ENCODE assay signal across 8 mouse cellular contexts in genomic region chr9:75558360-75558759, GRCm38 (mm10). TPM values are rescaled to one million over a fixed set of nuclear protein-coding genes. Genes with fewer than 3 reads are reported as not detected.
DNase-seq lines count a peak whose midpoint lies in the region; ATAC-seq and TF ChIP-seq lines count a peak whose summit lies in the region.

No protein-coding gene starts in this region.

- no peak for DNase-seq in cerebellum, adult 2 months
- DNase-seq in cerebellum, adult 8-10 months, result no peak
- no peak for DNase-seq in thymus, adult 2 months
- no peak for DNase-seq in thymus, postnatal 25 days
- no peak for DNase-seq in liver, embryonic 14.5 days (ENCODE audit: low read depth in 3 of 3, low spot score in 3 of 3)
- no peak for DNase-seq in frontal cortex, adult 2 months (ENCODE audit: extremely low spot score in 1 of 2, low spot score in 1 of 2)
- DNase-seq in spleen, postnatal 4 days (ENCODE audit: low spot score in 2 of 2), result no peak
- DNase-seq in thymus, adult 18-20 months, result no peak

- peak overlapping the region; percentile 89 for H3K4me2 ChIP-seq in liver, embryonic 14.5 days (ENCODE audit: low read depth)

- WGBS in cerebellum, adult 2 months, result 24% methylated on average over 3 of the region's 3 CpGs
- 12% methylated on average over 3 of the region's 3 CpGs for WGBS in thymus, adult 2 months
- WGBS in liver, embryonic 14.5 days (ENCODE audit: insufficient replicate concordance), result 18% methylated on average over 3 of the region's 3 CpGs

- no peaks in the 10 kb centered on the region for H3K36me3 ChIP-seq in thymus, adult 2 months (ENCODE audit: control insufficient read depth, insufficient read depth, low read length)
- no peaks in the 10 kb centered on the region for H3K36me3 ChIP-seq in liver, embryonic 14.5 days (replicated peaks; ENCODE audit: control insufficient read depth, insufficient read depth, low read depth)

- no peak overlapping the region for H3K27ac ChIP-seq in cerebellum, adult 2 months (ENCODE audit: insufficient read depth, low read length)
- H3K27ac ChIP-seq in thymus, adult 2 months (ENCODE audit: control insufficient read depth, insufficient read depth, low read length), result no peak overlapping the region
- H3K27ac ChIP-seq in liver, embryonic 14.5 days, result no peak overlapping the region

- TF ChIP-seq EP300 in liver, embryonic 14.5 days (IDR thresholded peaks at IDR 0.05; ENCODE audit: low read depth), result no peak

- no peak for TF ChIP-seq POLR2A in cerebellum, adult 2 months (IDR thresholded peaks at IDR 0.05; ENCODE audit: borderline replicate concordance, insufficient read depth, low read length)
- TF ChIP-seq POLR2A in thymus, adult 2 months (IDR thresholded peaks at IDR 0.05; ENCODE audit: control insufficient read depth, extremely low read depth, insufficient read depth, low read length, poor library complexity), result no peak

- no peak for TF ChIP-seq CTCF in cerebellum, adult 2 months (IDR thresholded peaks at IDR 0.05; ENCODE audit: borderline replicate concordance, insufficient read depth, low read depth, low read length)
- TF ChIP-seq CTCF in thymus, adult 2 months (IDR thresholded peaks at IDR 0.05; ENCODE audit: borderline replicate concordance, control insufficient read depth, extremely low read depth, insufficient read depth, low read length, poor library complexity), result no peak
- no peak for TF ChIP-seq CTCF in liver, embryonic 14.5 days (IDR thresholded peaks at IDR 0.05; ENCODE audit: low read depth)

- no peaks in the 10 kb centered on the region for H3K9me3 ChIP-seq in liver, embryonic 14.5 days (ENCODE audit: control insufficient read depth, low read length)

- no peaks in the 10 kb centered on the region for H3K27me3 ChIP-seq in cerebellum, adult 2 months (ENCODE audit: control insufficient read depth, insufficient read depth, low read length)
- no peaks in the 10 kb centered on the region for H3K27me3 ChIP-seq in thymus, adult 2 months (ENCODE audit: control insufficient read depth, insufficient read depth, low read length)
- H3K27me3 ChIP-seq in liver, embryonic 14.5 days (ENCODE audit: control insufficient read depth, insufficient read depth, low read length), result no peaks in the 10 kb centered on the region

- peak overlapping the region; percentile 83 for H3K9ac ChIP-seq in liver, embryonic 14.5 days (replicated peaks)

- peak overlapping the region; percentile 94 for H3K4me3 ChIP-seq in cerebellum, adult 2 months (replicated peaks; ENCODE audit: insufficient read depth, low read depth, low read length)
- H3K4me3 ChIP-seq in thymus, adult 2 months (ENCODE audit: control insufficient read depth, insufficient read depth, low read length), result peak overlapping the region; percentile 82
- peak overlapping the region; percentile 77 to 91 for H3K4me3 ChIP-seq in liver, embryonic 14.5 days (ENCODE audit: insufficient read depth in 1 of 2, low read depth in 2 of 2, low read length in 2 of 2)

- ATAC-seq in liver, embryonic 14.5 days (ENCODE audit: insufficient read depth), result no peak

- no peaks in the 10 kb centered on the region; the same call in 1 of the 2 replicates for H3K4me1 ChIP-seq in cerebellum, adult 2 months (ENCODE audit: control insufficient read depth, insufficient read depth, low read length)
- peaks cover 3% of the 10 kb centered on the region; the same call in 1 of the 2 replicates for H3K4me1 ChIP-seq in thymus, adult 2 months (replicated peaks; ENCODE audit: control insufficient read depth, insufficient read depth, low read length)
- peaks cover 8 to 18% of the 10 kb centered on the region in 2 experiments for H3K4me1 ChIP-seq in liver, embryonic 14.5 days (replicated peaks; ENCODE audit: control insufficient read depth in 2 of 2, insufficient read depth in 2 of 2, low read length in 1 of 2)

RNA-seq across cellular contexts. Expression of gene Tmod3, which starts 1.1 kb away (rescaled TPM):
- polyA plus RNA-seq in cerebellum, adult 2 months (2012; rRNA removed), result 45.4 and 50.6 TPM in 2 replicates
- 30.6 and 32.0 TPM in 2 replicates for polyA plus RNA-seq in thymus, adult 2 months (2012; rRNA removed)
- 6.7 and 9.1 TPM in 2 replicates for polyA plus RNA-seq in liver, embryonic 14.5 days (2012; rRNA removed)
- polyA plus RNA-seq in liver, embryonic 14.5 days (2014; fragmentation: Nextera tagmentation; extraction: Ambion mirVana), result 23.5 and 23.8 TPM in 2 replicates
- 53.7 and 62.4 TPM in 2 replicates for polyA plus RNA-seq in frontal cortex, adult 2 months (2012; rRNA removed)

RNA-seq across cellular contexts. Expression of gene Tmod2, which starts 52.8 kb away (rescaled TPM):
- polyA plus RNA-seq in cerebellum, adult 2 months (2012; rRNA removed), result 86.2 and 86.7 TPM in 2 replicates
- 0.20 and 0.26 TPM in 2 replicates for polyA plus RNA-seq in thymus, adult 2 months (2012; rRNA removed)
- polyA plus RNA-seq in liver, embryonic 14.5 days (2012; rRNA removed), result 0.03 and 0.04 TPM in 2 replicates
- 0.04 and 0.05 TPM in 2 replicates for polyA plus RNA-seq in liver, embryonic 14.5 days (2014; fragmentation: Nextera tagmentation; extraction: Ambion mirVana)
- 94.4 and 99.2 TPM in 2 replicates for polyA plus RNA-seq in frontal cortex, adult 2 months (2012; rRNA removed)

Comparison
In these comparisons a context has a peak if more than half of its experiments do, and no peak if none do; other contexts are left out.
1. RNA of gene Tmod2, which starts 52.8 kb away (polyA plus RNA-seq): 94.4 to 99.2 TPM in frontal cortex, adult 2 months and 86.2 to 86.7 TPM in cerebellum, adult 2 months; 0.20 to 0.26 TPM in thymus, adult 2 months and 0.03 to 0.05 TPM in liver, embryonic 14.5 days; every median in the first group is over 10 times any median in the second.
2. Peak in every context shown above with its lines, with median percentiles within 50 percentile points of each other: H3K4me3 ChIP-seq.